Mouse (Mus musculus) ovary, postnatal 14 days (tissue): Measurements from ENCODE around the gene Smpd1.

Experiments
- DNase-seq: peaks from one replicate; pipeline ENCODE4 v3.0.0; 2022; ENCODE audit warnings: low spot score

Smpd1 gene

GRCm38 (mm10) chr7:105562317-105562716 lies 8.2 kb downstream of the Smpd1 start:
- no peak for DNase-seq

- DNase-seq = no peak
These were observed 9.2 kb downstream of the Smpd1 start for GRCm38 (mm10) chr7:105563367-105563766.

GRCm38 (mm10) chr7:105565071-105565836 lies 11.1 kb downstream of the Smpd1 start:
- DNase-seq = no peak

GRCm38 (mm10) chr7:105568583-105568982 lies 14.4 kb downstream of the Smpd1 start:
- no peak for DNase-seq

GRCm38 (mm10) chr7:105568988-105569471 lies 14.9 kb downstream of the Smpd1 start:
- DNase-seq = no peak

GRCm38 (mm10) chr7:105569512-105570496 lies 15.6 kb downstream of the Smpd1 start:
- DNase-seq = no peak

GRCm38 (mm10) chr7:105570756-105571155 lies 16.6 kb downstream of the Smpd1 start:
- no peak for DNase-seq

- no peak for DNase-seq
These were observed 18.8 kb downstream of the Smpd1 start for GRCm38 (mm10) chr7:105572949-105573348.

- DNase-seq = no peak
These were observed 20.4 kb downstream of the Smpd1 start for GRCm38 (mm10) chr7:105574537-105574936.

- no peak for DNase-seq
These were observed 22.1 kb downstream of the Smpd1 start for GRCm38 (mm10) chr7:105576166-105576748.

- DNase-seq = no peak
These were observed 23.3 kb downstream of the Smpd1 start for GRCm38 (mm10) chr7:105577377-105577871.

- no peak for DNase-seq
These were observed 24.3 kb downstream of the Smpd1 start for GRCm38 (mm10) chr7:105578481-105578880.

- DNase-seq = no peak
These were observed 26.5 kb downstream of the Smpd1 start for GRCm38 (mm10) chr7:105580627-105581089.

GRCm38 (mm10) chr7:105581094-105581703 lies 27.0 kb downstream of the Smpd1 start, which contains the start of gene Apbb1:
TSS of gene Apbb1 (minus strand) at chr7:105581653.
- peak; percentile 55 for DNase-seq

- DNase-seq = no peak
These were observed 27.8 kb downstream of the Smpd1 start for GRCm38 (mm10) chr7:105581959-105582358.

GRCm38 (mm10) chr7:105588325-105588912 lies 34.3 kb downstream of the Smpd1 start:
- no peak for DNase-seq

- no peak for DNase-seq
These were observed 35.9 kb downstream of the Smpd1 start for GRCm38 (mm10) chr7:105590097-105590496.

GRCm38 (mm10) chr7:105602860-105603623 lies 48.9 kb downstream of the Smpd1 start:
- peak; percentile 55 for DNase-seq
